Mouse (Mus musculus): ENCODE data around the gene Gm4969.

GRCm38 (mm10) chr7:19148180-19148874 is 30.2 kb upstream of the Gm4969 start:
- TF ChIP-seq CTCF (IDR thresholded peaks at IDR 0.05; ENCODE audit: control insufficient read depth, insufficient read depth, insufficient replicate concordance, low read depth, low read length): no peak
- TF ChIP-seq POLR2A (IDR thresholded peaks at IDR 0.05; ENCODE audit: control insufficient read depth, low read depth, low read length): no peak
